In the genomic region with DNA sequence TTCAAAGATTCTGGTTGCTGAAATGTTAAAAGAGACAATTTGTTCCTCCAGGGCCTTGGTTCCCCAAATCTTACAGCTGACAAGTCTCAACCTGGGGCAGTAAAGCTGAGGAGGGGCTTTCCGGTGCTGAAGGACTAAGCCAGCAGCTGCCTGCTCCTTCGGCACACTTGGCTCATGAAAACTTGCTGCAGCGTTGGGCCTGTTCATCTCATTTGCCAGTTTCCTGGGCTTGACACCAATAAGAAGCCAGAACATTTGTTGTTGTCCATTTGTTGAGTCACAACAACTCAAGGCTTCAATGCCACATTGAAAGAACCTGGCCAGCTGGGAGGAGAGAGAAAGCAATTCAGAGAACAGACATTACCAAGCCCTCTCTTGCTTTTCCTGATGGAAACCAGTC, we compare ENCODE assay signal across 22 mouse cellular contexts.
A peak's percentile ranks its signal among the peaks of the same experiment; 100 is the strongest.
DNase-seq lines count a peak whose midpoint lies in the region; ATAC-seq and TF ChIP-seq lines count a peak whose summit lies in the region.
"Had no signal": no experiment of that assay in that cellular context is flagged by ENCODE, and none has a peak within 500 bp of the region (broad histone marks: within the 10 kb centered on the region; RNA-seq: fewer than 3 reads in every experiment).

No protein-coding gene starts in this region.

- 26% methylated on average over 3 of the region's 3 CpGs for WGBS in forebrain, postnatal 0 days
- WGBS in forebrain, embryonic 12.5 days = 73% methylated on average over 3 of the region's 3 CpGs
- WGBS in limb, embryonic 12.5 days = 44% methylated on average over 3 of the region's 3 CpGs
- WGBS in limb, embryonic 10.5 days = 55% methylated on average over 3 of the region's 3 CpGs

- peak; percentile 55; the same call in 1 of the 2 replicates for ATAC-seq in forebrain, postnatal 0 days
- no peak for ATAC-seq in forebrain, embryonic 12.5 days (ENCODE audit: low FRiP score)
- ATAC-seq in limb, embryonic 12.5 days (ENCODE audit: insufficient number of reproducible peaks, insufficient read depth, low FRiP score, low TSS enrichment, low read depth) = no peak
- ATAC-seq: activated CD4-positive, CD25-positive, alpha-beta regulatory T cell, adult 4 months; inflammation-experienced regulatory T-cells, adult 6 months; intestine, postnatal 0 days; Patski had no signal

- no peaks in the 10 kb centered on the region for H3K9me3 ChIP-seq in forebrain, postnatal 0 days (ENCODE audit: low read length)
- H3K9me3 ChIP-seq in forebrain, embryonic 12.5 days = no peaks in the 10 kb centered on the region
- no peaks in the 10 kb centered on the region for H3K9me3 ChIP-seq in limb, embryonic 12.5 days
- no peaks in the 10 kb centered on the region for H3K9me3 ChIP-seq in limb, embryonic 10.5 days (replicated peaks)
- H3K9me3 ChIP-seq: embryonic facial prominence, embryonic 12.5 days; heart, embryonic 12.5 days; hindbrain, embryonic 10.5 days; hindbrain, embryonic 15.5 days had no signal

- H3K4me2 ChIP-seq in forebrain, postnatal 0 days (ENCODE audit: low read depth) = no peak overlapping the region
- H3K4me2 ChIP-seq in forebrain, embryonic 12.5 days = no peak overlapping the region
- H3K4me2 ChIP-seq in limb, embryonic 12.5 days = no peak overlapping the region
- H3K4me2 ChIP-seq: embryonic facial prominence, embryonic 12.5 days; heart, embryonic 12.5 days; hindbrain, embryonic 15.5 days had no signal

- no peaks in the 10 kb centered on the region for H3K27me3 ChIP-seq in forebrain, postnatal 0 days (ENCODE audit: insufficient read depth, low read length)
- H3K27me3 ChIP-seq in forebrain, embryonic 12.5 days = no peaks in the 10 kb centered on the region
- H3K27me3 ChIP-seq in limb, embryonic 12.5 days = no peaks in the 10 kb centered on the region
- H3K27me3 ChIP-seq in limb, embryonic 10.5 days (ENCODE audit: low read depth, poor library complexity, severe bottlenecking) = no peaks in the 10 kb centered on the region
- H3K27me3 ChIP-seq: embryonic facial prominence, embryonic 12.5 days; heart, embryonic 12.5 days; hindbrain, embryonic 15.5 days; Patski had no signal

- peak; percentile 15 to 26 for DNase-seq in cerebellum, postnatal 10 days
- DNase-seq in cerebellum, adult 11 months = no peak
- DNase-seq in forebrain, postnatal 0 days = peak; percentile 56
- no peak for DNase-seq in limb, embryonic 10.5 days (ENCODE audit: low spot score)
- DNase-seq in kidney, adult 18-20 months = no peak
- DNase-seq in natural killer cell, adult 2 months (ENCODE audit: low spot score in 2 of 2) = no peak
- DNase-seq: adrenal gland, adult 2 months; cerebellum, adult 18-20 months; cerebellum, postnatal 14 days; embryo, embryonic 11 days; gastrocnemius, postnatal 25 days; kidney, adult 9 months had no signal

- H3K4me1 ChIP-seq in forebrain, postnatal 0 days (ENCODE audit: insufficient read depth) = no peaks in the 10 kb centered on the region
- 0 out of 2 replicates have a peak, but pooled peaks cover 5% of the 10 kb centered on the region for H3K4me1 ChIP-seq in forebrain, embryonic 12.5 days
- peaks cover 23% of the 10 kb centered on the region for H3K4me1 ChIP-seq in limb, embryonic 12.5 days (replicated peaks)
- H3K4me1 ChIP-seq in limb, embryonic 10.5 days = peaks cover 23% of the 10 kb centered on the region
- H3K4me1 ChIP-seq: hindbrain, embryonic 15.5 days had no signal

- no peak overlapping the region for H3K4me3 ChIP-seq in forebrain, postnatal 0 days (ENCODE audit: low read depth, low read length)
- no peak overlapping the region for H3K4me3 ChIP-seq in forebrain, embryonic 12.5 days (replicated peaks)
- H3K4me3 ChIP-seq in limb, embryonic 12.5 days (replicated peaks) = no peak overlapping the region
- H3K4me3 ChIP-seq in limb, embryonic 10.5 days = no peak overlapping the region
- H3K4me3 ChIP-seq: embryonic facial prominence, embryonic 12.5 days; heart, embryonic 12.5 days; hindbrain, embryonic 10.5 days; hindbrain, embryonic 15.5 days had no signal

- H3K27ac ChIP-seq in forebrain, postnatal 0 days (ENCODE audit: low read depth, low read length) = no peak overlapping the region
- H3K27ac ChIP-seq in forebrain, embryonic 12.5 days = no peak overlapping the region
- peak overlapping the region; percentile 56; the same call in 1 of the 2 replicates for H3K27ac ChIP-seq in limb, embryonic 12.5 days
- no peak overlapping the region for H3K27ac ChIP-seq in limb, embryonic 10.5 days
- H3K27ac ChIP-seq: embryonic facial prominence, embryonic 12.5 days; hindbrain, embryonic 10.5 days; hindbrain, embryonic 15.5 days had no signal

- no peaks in the 10 kb centered on the region for H3K36me3 ChIP-seq in forebrain, postnatal 0 days (ENCODE audit: insufficient read depth)
- H3K36me3 ChIP-seq in forebrain, embryonic 12.5 days (replicated peaks) = no peaks in the 10 kb centered on the region
- H3K36me3 ChIP-seq in limb, embryonic 12.5 days = no peaks in the 10 kb centered on the region
- H3K36me3 ChIP-seq in limb, embryonic 10.5 days = no peaks in the 10 kb centered on the region
- H3K36me3 ChIP-seq: embryonic facial prominence, embryonic 12.5 days; heart, embryonic 12.5 days; hindbrain, embryonic 15.5 days had no signal

- no peak overlapping the region for H3K9ac ChIP-seq in forebrain, postnatal 0 days
- H3K9ac ChIP-seq in forebrain, embryonic 12.5 days = no peak overlapping the region
- no peak overlapping the region for H3K9ac ChIP-seq in limb, embryonic 12.5 days (replicated peaks)
- H3K9ac ChIP-seq: embryonic facial prominence, embryonic 12.5 days; heart, embryonic 12.5 days; hindbrain, embryonic 15.5 days had no signal

- TF ChIP-seq CTCF in forebrain, postnatal 0 days (IDR thresholded peaks at IDR 0.05; ENCODE audit: low read depth) = no peak

Comparison
In these comparisons a context has a peak if more than half of its experiments do, and no peak if none do; other contexts are left out.
1. DNase-seq: peak in cerebellum, postnatal 10 days (2 of 2) and forebrain, postnatal 0 days (single experiment); none in cerebellum, adult 11 months (single experiment), limb, embryonic 10.5 days (single experiment), kidney, adult 18-20 months (single experiment) and natural killer cell, adult 2 months (0 of 2).